Mouse (Mus musculus): ENCODE measurements at regions not wholly inside any gene's neighbourhood (a gene's known extent, or its start where the extent isn't known, plus 50 kb on each side); places are given as distances from the start of the nearest gene placed in this dataset.

DNA sequence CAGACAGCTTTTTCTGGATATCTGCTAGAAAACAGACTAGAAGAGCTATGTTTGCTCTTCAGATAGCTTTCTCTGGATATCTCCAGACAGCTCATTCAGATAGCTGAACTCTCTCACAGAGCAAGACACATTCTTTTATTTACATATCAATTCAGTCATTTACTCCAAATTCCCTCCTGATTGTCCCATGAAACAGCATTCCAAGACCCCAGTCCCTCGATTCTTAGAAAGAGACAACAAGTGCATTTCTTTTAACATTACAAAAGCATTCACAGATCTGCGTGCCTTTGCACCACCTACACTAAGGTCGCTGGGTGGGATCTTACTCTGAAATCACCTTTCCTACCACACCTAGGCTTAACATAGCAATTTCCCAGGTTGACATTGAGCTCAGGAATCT, 1039.5 kb upstream of the Ddx18 start:
- no peak for ATAC-seq
- no peak overlapping the region for H3K4me3 ChIP-seq (replicated peaks)
- H3K9ac ChIP-seq (replicated peaks) = no peak overlapping the region
- WGBS = 53% methylated on average over 3 of the region's 3 CpGs
- H3K4me2 ChIP-seq (replicated peaks) = no peak overlapping the region
- H3K27ac ChIP-seq = no peak overlapping the region
- no peaks in the 10 kb centered on the region for H3K9me3 ChIP-seq
- H3K4me1 ChIP-seq (replicated peaks) = no peaks in the 10 kb centered on the region
- H3K27me3 ChIP-seq = no peaks in the 10 kb centered on the region
- no peaks in the 10 kb centered on the region for H3K36me3 ChIP-seq

DNA sequence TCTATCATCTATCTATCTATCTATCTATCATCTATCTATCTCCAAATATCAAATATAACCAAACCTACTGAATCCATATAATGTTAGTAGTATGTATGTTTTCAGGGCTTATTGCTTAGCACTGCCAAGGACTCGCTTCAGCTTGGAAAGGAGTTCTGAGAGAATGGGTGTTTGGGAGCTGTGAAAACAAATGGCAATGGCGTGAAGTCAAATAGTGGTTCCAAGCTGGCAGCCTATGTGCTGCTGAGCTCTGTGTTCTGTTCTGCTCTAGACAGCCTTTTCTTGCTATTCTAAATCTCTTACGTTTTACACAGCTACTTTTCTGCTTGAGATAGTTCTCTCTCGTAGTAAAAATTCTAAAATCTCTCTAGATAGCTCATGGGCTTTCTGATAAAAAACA, 1008.2 kb upstream of the Ddx18 start:
- no peaks in the 10 kb centered on the region for H3K27me3 ChIP-seq
- H3K36me3 ChIP-seq = no peaks in the 10 kb centered on the region
- no peak overlapping the region for H3K27ac ChIP-seq
- no peaks in the 10 kb centered on the region for H3K4me1 ChIP-seq (replicated peaks)
- no peak overlapping the region for H3K4me2 ChIP-seq (replicated peaks)
- H3K4me3 ChIP-seq (replicated peaks) = no peak overlapping the region
- WGBS = 71% methylated on average over 4 of the region's 4 CpGs
- H3K9ac ChIP-seq (replicated peaks) = no peak overlapping the region
- no peaks in the 10 kb centered on the region for H3K9me3 ChIP-seq
- ATAC-seq = no peak

DNA sequence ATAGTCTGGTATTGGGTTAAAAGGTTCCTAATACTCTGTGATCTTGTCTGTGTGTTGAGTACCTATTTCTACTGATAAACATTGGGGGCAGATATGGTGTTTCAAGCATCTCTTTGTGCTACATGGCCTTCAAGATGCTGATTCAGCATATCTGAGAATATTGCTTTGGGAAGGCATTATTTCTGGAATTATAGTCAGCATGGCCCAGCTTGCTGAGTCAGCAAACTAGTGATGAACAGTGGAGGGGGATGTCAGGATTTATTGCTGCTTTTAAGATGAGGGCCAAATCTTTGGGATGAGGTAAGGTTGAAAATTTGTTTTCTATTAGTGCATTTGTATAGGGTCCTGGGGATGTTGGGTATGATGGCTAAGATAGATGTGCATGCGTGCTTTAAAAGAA, 983.8 kb upstream of the Ddx18 start:
- H3K36me3 ChIP-seq = no peaks in the 10 kb centered on the region
- 96% methylated on average over 1 of the region's 1 CpGs for WGBS

DNA sequence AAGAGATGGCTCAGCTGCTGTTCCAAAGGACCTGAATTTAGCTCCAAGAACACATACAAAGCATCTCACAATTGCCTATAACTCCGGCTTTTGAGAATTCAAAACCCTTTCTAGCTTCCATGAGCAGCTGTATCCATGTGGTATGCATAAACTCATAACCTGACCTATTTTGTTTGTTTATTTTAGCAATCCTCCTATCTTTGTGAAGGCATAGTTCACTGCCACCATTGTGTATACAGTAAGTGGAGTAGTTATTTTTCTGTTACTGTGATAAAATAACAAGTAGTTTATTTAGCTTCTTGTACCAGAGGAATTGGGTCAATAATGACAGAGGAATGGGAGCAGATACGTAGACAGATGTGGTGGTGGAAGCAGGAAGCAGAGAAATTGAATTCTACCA, 941.8 kb upstream of the Ddx18 start:
- Histone ChIP-seq H3K4me3 (replicated peaks) (no peak overlapping the region), H3K4me2 (replicated peaks) (no peak overlapping the region), H3K9me3 (no peaks in the 10 kb centered on the region), H3K27me3 (no peaks in the 10 kb centered on the region), H3K36me3 (no peaks in the 10 kb centered on the region), H3K27ac (no peak overlapping the region), H3K9ac (replicated peaks) (no peak overlapping the region), H3K4me1 (replicated peaks) (no peaks in the 10 kb centered on the region)
- ATAC-seq = no peak
- WGBS = 86% methylated on average over 2 of the region's 2 CpGs

More for the DNA sequence above, 983.8 kb upstream of the Ddx18 start:
- ATAC-seq = no peak
- Histone ChIP-seq H3K4me3 (replicated peaks) (no peak overlapping the region), H3K4me2 (replicated peaks) (no peak overlapping the region), H3K27me3 (no peaks in the 10 kb centered on the region), H3K27ac (no peak overlapping the region), H3K9ac (replicated peaks) (no peak overlapping the region), H3K9me3 (no peaks in the 10 kb centered on the region), H3K4me1 (replicated peaks) (no peaks in the 10 kb centered on the region)

DNA sequence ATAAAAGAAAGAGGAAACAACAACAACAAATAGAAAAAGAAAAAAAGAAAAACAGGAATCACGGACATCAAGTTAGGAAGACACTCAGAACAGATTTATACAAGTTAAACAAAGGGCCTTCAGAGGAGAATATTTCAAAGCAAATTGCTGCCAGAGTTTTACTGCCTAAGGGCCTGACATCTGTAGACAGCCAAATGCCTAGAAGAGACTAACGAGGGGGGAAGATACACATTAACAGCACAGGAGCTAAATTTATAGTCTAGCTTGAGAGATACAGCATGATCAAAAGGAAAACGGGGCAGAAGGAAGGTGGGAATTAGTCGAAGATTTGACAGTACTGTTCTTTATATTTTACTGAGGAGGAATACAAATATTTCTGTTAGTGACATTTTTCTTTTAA, 933.9 kb upstream of the Ddx18 start:
- no peak overlapping the region for H3K4me2 ChIP-seq (replicated peaks)
- no peaks in the 10 kb centered on the region for H3K27me3 ChIP-seq
- WGBS = 63% methylated on average over 4 of the region's 4 CpGs
- H3K27ac ChIP-seq = no peak overlapping the region
- no peaks in the 10 kb centered on the region for H3K36me3 ChIP-seq
- no peaks in the 10 kb centered on the region for H3K4me1 ChIP-seq (replicated peaks)
- H3K9ac ChIP-seq (replicated peaks) = no peak overlapping the region
- ATAC-seq = no peak
- H3K9me3 ChIP-seq = no peaks in the 10 kb centered on the region
- H3K4me3 ChIP-seq (replicated peaks) = no peak overlapping the region

DNA sequence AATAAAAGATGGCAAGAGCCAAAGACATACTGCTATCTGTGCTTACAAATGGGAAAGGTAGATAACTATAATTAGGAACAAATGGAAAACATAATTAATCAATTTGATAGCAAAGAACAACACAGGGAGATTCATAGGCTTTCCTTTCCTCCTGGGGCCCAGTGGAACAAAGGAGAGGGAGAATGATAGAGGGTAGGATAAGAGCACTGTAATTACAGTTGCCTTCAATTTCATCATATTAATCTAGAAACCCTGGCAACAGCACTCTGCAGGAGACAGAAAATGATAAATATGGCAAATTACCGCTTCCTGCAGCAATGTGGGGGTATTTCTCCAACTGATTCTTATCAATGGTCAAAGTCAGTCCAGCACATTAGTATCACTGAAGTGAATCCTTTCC, 910.2 kb upstream of the Ddx18 start:
- 85% methylated on average over 1 of the region's 1 CpGs for WGBS
- H3K9me3 ChIP-seq = no peaks in the 10 kb centered on the region

DNA sequence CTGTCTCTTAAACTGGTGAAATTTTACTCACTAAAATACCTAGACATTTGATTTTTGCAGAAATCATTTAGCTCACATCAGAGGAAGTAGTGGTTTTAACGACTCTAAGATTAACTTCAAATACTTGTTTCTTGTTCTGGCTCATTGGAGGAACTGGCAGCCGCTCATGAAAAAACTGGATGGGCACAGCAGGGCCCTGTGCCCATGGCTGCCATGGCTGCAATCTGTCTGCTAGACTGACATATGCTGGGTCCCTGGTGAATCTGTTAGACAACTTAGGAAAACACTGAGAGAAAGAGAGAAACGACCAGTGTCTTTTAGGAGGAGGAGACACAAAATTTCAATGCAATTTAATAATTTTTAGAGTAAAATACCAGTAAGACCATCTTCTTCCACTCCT, 896.1 kb upstream of the Ddx18 start:
- no peak for ATAC-seq
- H3K4me1 ChIP-seq (replicated peaks) = no peaks in the 10 kb centered on the region
- WGBS = 87% methylated on average over 3 of the region's 3 CpGs
- H3K9me3 ChIP-seq = no peaks in the 10 kb centered on the region
- no peaks in the 10 kb centered on the region for H3K27me3 ChIP-seq
- no peak overlapping the region for H3K27ac ChIP-seq
- H3K36me3 ChIP-seq = no peaks in the 10 kb centered on the region
- H3K4me2 ChIP-seq (replicated peaks) = no peak overlapping the region
- no peak overlapping the region for H3K9ac ChIP-seq (replicated peaks)
- H3K4me3 ChIP-seq (replicated peaks) = no peak overlapping the region

More for the DNA sequence above, 910.2 kb upstream of the Ddx18 start:
- Histone ChIP-seq H3K36me3 (no peaks in the 10 kb centered on the region), H3K4me2 (replicated peaks) (no peak overlapping the region), H3K27me3 (no peaks in the 10 kb centered on the region), H3K27ac (no peak overlapping the region), H3K4me1 (replicated peaks) (no peaks in the 10 kb centered on the region), H3K4me3 (replicated peaks) (no peak overlapping the region), H3K9ac (replicated peaks) (no peak overlapping the region)
- no peak for ATAC-seq

DNA sequence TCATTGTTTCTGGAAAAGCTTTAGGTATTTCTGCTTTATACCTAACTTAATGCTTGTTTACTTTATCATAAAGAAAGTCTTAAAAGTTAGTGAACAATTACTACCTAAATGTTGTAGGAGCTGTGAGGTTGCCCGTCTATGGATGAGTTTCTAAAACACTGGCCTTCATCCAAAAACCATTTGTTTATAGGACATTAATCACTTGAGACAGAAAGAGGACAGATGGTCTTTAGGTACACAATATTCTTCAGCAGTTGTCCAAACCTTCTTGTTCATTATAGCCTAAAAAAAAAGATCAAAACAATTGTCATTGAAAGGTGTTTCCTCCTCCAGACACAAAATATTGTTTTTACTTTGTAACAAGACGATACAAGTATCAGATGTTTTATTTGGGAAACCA, 891.3 kb upstream of the Ddx18 start:
- Histone ChIP-seq H3K4me2 (replicated peaks) (no peak overlapping the region), H3K36me3 (no peaks in the 10 kb centered on the region), H3K9ac (replicated peaks) (no peak overlapping the region), H3K4me1 (replicated peaks) (0 out of 2 replicates have a peak, but pooled peaks cover 3% of the 10 kb centered on the region), H3K9me3 (no peaks in the 10 kb centered on the region), H3K27ac (no peak overlapping the region), H3K4me3 (replicated peaks) (no peak overlapping the region), H3K27me3 (no peaks in the 10 kb centered on the region)
- ATAC-seq = no peak
- WGBS = 88% methylated on average over 2 of the region's 2 CpGs

DNA sequence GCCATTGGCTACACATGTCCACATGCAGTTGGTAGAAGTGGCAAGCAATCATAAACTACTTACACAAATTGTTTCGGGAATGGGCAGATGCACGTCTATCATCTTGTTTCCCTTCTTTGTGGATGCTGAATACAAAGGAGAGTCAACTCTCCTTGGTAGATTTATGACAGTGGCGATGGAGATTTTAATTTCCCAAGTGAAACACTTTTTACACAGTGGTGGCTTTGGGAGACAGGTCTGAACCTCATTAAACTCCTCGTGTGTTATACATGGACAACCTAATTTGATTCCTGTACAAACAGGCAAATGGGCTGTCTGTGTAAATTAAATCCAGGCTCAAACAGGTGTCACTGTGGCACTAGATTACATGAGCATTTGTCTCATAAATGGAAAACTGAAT, 887.1 kb upstream of the Ddx18 start:
- Histone ChIP-seq H3K9me3 (no peaks in the 10 kb centered on the region), H3K4me2 (replicated peaks) (no peak overlapping the region), H3K4me3 (replicated peaks) (no peak overlapping the region), H3K27ac (no peak overlapping the region), H3K4me1 (replicated peaks) (0 out of 2 replicates have a peak, but pooled peaks cover 3% of the 10 kb centered on the region), H3K27me3 (no peaks in the 10 kb centered on the region), H3K9ac (replicated peaks) (no peak overlapping the region), H3K36me3 (no peaks in the 10 kb centered on the region)
- 71% methylated on average over 4 of the region's 4 CpGs for WGBS
- no peak for ATAC-seq

DNA sequence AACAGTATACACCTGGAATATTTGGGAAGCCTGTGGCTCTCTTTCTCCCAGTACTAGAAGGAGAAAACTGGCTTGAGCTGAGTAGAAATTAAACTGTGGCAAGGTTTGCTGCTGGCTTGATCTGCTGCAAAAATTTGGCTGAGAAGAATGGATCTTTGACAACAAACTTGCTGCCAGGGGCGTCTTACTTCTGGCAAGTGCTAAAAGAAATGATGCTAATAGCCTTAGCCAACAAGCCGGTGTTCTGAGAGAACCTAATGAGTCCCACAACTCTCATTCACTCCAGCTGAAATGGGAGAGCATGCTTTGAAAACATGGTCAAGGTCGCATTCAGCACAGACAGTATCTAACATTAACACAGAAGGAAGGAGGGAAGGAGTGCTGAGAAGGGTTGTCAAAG, 885.8 kb upstream of the Ddx18 start:
- no peaks in the 10 kb centered on the region for H3K9me3 ChIP-seq
- 77% methylated on average over 3 of the region's 3 CpGs for WGBS
- H3K4me2 ChIP-seq (replicated peaks) = no peak overlapping the region
- no peak overlapping the region for H3K27ac ChIP-seq
- H3K36me3 ChIP-seq = no peaks in the 10 kb centered on the region
- H3K4me3 ChIP-seq (replicated peaks) = no peak overlapping the region
- H3K9ac ChIP-seq (replicated peaks) = no peak overlapping the region
- 0 out of 2 replicates have a peak, but pooled peaks cover 3% of the 10 kb centered on the region for H3K4me1 ChIP-seq (replicated peaks)
- ATAC-seq = no peak
- H3K27me3 ChIP-seq = no peaks in the 10 kb centered on the region

DNA sequence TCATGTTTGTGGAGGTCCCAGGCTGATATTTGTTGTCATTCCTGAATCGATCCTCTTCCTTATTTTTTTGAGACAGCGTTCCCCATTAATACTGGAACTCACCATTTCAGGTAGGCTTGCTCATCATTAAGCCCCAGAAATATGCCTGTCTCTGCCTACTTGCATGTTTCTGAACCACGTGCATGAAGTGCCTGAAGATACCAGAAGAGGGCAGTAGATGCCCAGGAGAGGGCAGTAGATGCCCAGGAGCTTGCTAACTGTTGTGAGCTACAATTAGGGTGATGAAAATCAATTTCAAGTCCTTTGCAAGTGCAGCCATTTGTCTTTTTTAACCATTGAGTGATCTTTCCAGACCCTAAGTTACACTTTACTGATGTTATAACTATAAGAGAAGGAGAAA, 871.6 kb upstream of the Ddx18 start:
- Histone ChIP-seq H3K9ac (replicated peaks) (no peak overlapping the region), H3K4me3 (replicated peaks) (no peak overlapping the region), H3K27ac (no peak overlapping the region), H3K27me3 (no peaks in the 10 kb centered on the region), H3K9me3 (no peaks in the 10 kb centered on the region), H3K4me2 (replicated peaks) (no peak overlapping the region), H3K36me3 (no peaks in the 10 kb centered on the region), H3K4me1 (replicated peaks) (no peaks in the 10 kb centered on the region)
- 69% methylated on average over 3 of the region's 3 CpGs for WGBS
- ATAC-seq = no peak

DNA sequence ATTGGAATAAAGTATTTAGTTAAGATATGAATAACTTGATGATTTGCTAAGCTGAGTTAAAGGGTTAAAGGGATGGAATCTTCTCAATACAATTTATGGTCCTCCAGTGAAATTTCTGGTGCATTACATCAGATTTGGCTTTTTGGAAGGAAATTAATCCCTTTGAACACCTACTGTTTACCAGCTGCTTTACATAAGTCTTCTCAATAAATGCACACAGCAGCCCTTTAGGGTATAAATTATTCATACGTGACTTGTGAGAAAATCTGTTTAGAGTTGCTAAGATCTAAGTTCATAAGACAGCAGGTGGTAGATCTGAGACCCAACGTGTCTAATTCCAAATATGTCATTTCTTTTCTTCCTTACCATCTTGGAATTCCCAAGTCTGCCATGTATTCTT, 855.7 kb upstream of the Ddx18 start:
- Histone ChIP-seq H3K9me3 (no peaks in the 10 kb centered on the region), H3K4me2 (replicated peaks) (no peak overlapping the region), H3K4me3 (replicated peaks) (no peak overlapping the region), H3K27ac (no peak overlapping the region), H3K27me3 (no peaks in the 10 kb centered on the region), H3K9ac (replicated peaks) (no peak overlapping the region), H3K4me1 (replicated peaks) (no peaks in the 10 kb centered on the region), H3K36me3 (no peaks in the 10 kb centered on the region)
- no peak for ATAC-seq
- 46% methylated on average over 2 of the region's 2 CpGs for WGBS

DNA sequence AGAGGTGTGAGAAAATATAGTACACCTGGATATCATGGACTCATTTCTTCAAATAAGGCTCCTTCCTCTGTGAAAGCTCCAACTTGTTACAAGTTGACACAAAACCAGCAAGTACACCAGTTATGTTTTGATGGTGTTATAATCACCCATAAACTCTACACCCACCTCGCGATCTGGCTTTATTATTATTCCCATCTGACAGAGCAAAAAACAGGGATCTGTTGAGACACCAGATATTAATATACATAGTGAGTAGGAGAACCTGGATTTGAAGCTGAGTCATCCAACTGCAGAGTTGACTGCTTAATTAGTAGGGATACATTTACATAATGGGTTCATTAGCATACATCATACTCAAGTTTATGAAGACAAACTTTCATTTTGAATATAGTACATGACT, 828.6 kb upstream of the Ddx18 start:
- no peaks in the 10 kb centered on the region for H3K9me3 ChIP-seq
- no peak overlapping the region for H3K27ac ChIP-seq
- ATAC-seq = no peak
- no peak overlapping the region for H3K9ac ChIP-seq (replicated peaks)
- 98% methylated on average over 2 of the region's 2 CpGs for WGBS
- no peak overlapping the region for H3K4me3 ChIP-seq (replicated peaks)
- H3K36me3 ChIP-seq = no peaks in the 10 kb centered on the region
- H3K4me1 ChIP-seq (replicated peaks) = 0 out of 2 replicates have a peak, but pooled peaks cover 3% of the 10 kb centered on the region
- H3K27me3 ChIP-seq = no peaks in the 10 kb centered on the region
- no peak overlapping the region for H3K4me2 ChIP-seq (replicated peaks)

Measured in midbrain, embryonic 13.5 days (tissue).